ENCODE assay signal across 8 mouse cellular contexts in the genomic region with DNA sequence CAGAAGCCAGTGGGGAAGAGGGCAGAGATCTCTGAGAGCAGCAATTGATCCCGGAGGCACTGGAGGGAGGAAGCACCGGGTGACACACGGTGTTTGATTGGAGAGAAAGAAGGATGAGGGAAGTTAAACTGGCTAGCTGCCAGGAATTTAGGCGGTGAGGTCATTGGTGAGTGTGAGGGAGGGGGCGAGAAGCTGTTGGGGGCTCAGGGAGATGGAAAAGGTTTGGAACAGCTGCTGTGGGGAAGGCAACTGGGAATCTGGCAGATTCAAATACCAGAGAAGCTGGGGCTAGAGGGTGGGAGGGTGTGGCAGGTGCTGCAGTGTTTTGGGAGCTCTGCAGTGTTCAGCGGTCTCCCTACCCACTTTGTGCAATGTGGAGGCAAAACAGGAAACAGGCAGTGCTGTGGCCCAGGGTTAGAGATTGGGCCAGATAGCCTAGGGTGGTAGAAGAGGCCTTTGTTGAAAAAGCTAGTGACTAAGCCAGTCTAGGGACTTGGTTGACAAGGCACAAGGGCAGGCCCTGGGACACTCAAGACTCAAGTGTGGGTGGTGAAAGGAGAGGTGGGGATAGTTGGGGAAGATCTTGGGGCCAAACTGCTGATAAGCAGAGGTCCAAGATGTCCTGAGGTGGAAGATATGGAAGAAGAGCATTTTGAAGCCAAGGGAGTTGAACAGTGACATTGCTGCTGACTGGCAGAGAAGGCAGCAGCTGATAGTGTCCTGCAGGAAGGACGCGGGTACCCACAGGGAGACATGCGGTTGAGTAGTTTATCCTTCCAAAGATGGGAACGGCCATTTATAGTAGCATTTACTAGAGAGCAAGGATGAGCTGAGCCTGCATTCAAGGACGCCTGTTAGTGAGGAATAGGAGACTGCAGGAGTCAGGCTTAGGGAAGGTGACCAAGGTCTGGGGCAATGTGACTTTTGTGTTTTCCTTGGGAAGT. TPM values are rescaled to one million over a fixed set of nuclear protein-coding genes. Genes with fewer than 3 reads are reported as not detected.
DNase-seq lines count a peak whose midpoint lies in the region; ATAC-seq lines count a peak whose summit lies in the region.

No protein-coding gene starts in this region.

- H3K36me3 ChIP-seq in forebrain, embryonic 11.5 days (ENCODE audit: control insufficient read depth, insufficient read depth, low read length) = peaks cover 8% of the 10 kb centered on the region; the same call in 1 of the 2 replicates
- H3K36me3 ChIP-seq in forebrain, embryonic 10.5 days (replicated peaks) = peaks cover 81% of the 10 kb centered on the region

- peak; percentile 14 for ATAC-seq in frontal cortex, adult (ENCODE audit: low TSS enrichment)
- ATAC-seq in forebrain, embryonic 11.5 days (replicated peaks; ENCODE audit: low FRiP score) = no peak

- H3K9ac ChIP-seq in forebrain, embryonic 11.5 days (ENCODE audit: low read length) = no peak overlapping the region

- no peaks in the 10 kb centered on the region for H3K27me3 ChIP-seq in forebrain, embryonic 11.5 days (ENCODE audit: control insufficient read depth, insufficient read depth, low read length)
- no peaks in the 10 kb centered on the region for H3K27me3 ChIP-seq in forebrain, embryonic 10.5 days (ENCODE audit: poor library complexity, severe bottlenecking)

- intact Hi-C loops in heart, postnatal 10 days (cut with DNase I) = no loop called here

- DNase-seq in frontal cortex, postnatal 36 days (ENCODE audit: low spot score in 2 of 2) = no peak
- peak; percentile 36 for DNase-seq in right cerebral cortex, postnatal 14 days
- no peak for DNase-seq in right cerebral cortex, postnatal 25 days
- DNase-seq in heart, postnatal 10 days = peak; percentile 74
- DNase-seq in lung, postnatal 4 days = peak; percentile 61 to 62
- no peak for DNase-seq in forebrain, embryonic 11.5 days (ENCODE audit: low spot score)
- DNase-seq in forebrain, embryonic 10.5 days (ENCODE audit: extremely low spot score, low spot score) = no peak

- H3K27ac ChIP-seq in forebrain, embryonic 11.5 days (ENCODE audit: low read depth, low read length) = no peak overlapping the region
- H3K27ac ChIP-seq in forebrain, embryonic 10.5 days = no peak overlapping the region

- peaks cover 2% of the 10 kb centered on the region; the same call in 1 of the 2 replicates for H3K4me1 ChIP-seq in forebrain, embryonic 11.5 days (replicated peaks; ENCODE audit: control insufficient read depth, insufficient read depth, low read length)
- peaks cover 33% of the 10 kb centered on the region for H3K4me1 ChIP-seq in forebrain, embryonic 10.5 days

- H3K4me2 ChIP-seq in forebrain, embryonic 11.5 days (ENCODE audit: low read depth, low read length, severe bottlenecking) = no peak overlapping the region

- no peak overlapping the region for H3K4me3 ChIP-seq in forebrain, embryonic 11.5 days (ENCODE audit: low read depth, low read length)
- H3K4me3 ChIP-seq in forebrain, embryonic 10.5 days = no peak overlapping the region

- H3K9me3 ChIP-seq in forebrain, embryonic 11.5 days (ENCODE audit: control insufficient read depth, low read length) = no peaks in the 10 kb centered on the region
- no peaks in the 10 kb centered on the region for H3K9me3 ChIP-seq in forebrain, embryonic 10.5 days

- 79% methylated on average over 11 of the region's 11 CpGs for WGBS in forebrain, embryonic 11.5 days
- WGBS in forebrain, embryonic 10.5 days = 87% methylated on average over 11 of the region's 11 CpGs

RNA-seq across cellular contexts. Expression of gene Zyx, which starts 4.9 kb away (rescaled TPM):
- total RNA-seq in heart, postnatal 10 days (2021) = 100 to 1,000 TPM; 104 to 121 TPM
- polyA plus RNA-seq in forebrain, embryonic 11.5 days (2014; fragmentation: Nextera tagmentation; extraction: Ambion mirVana) = 86.1 and 90.0 TPM in 2 replicates
- 79.3 and 80.8 TPM in 2 replicates for polyA plus RNA-seq in forebrain, embryonic 10.5 days (2016; fragmentation: Nextera tagmentation; extraction: Ambion mirVana)

RNA-seq across cellular contexts. Expression of gene Epha1, which starts 18.7 kb away (rescaled TPM):
- total RNA-seq in heart, postnatal 10 days (2021) = under 1 TPM; 0.60 to 0.72 TPM
- 0.24 and 0.27 TPM in 2 replicates for polyA plus RNA-seq in forebrain, embryonic 11.5 days (2014; fragmentation: Nextera tagmentation; extraction: Ambion mirVana)
- polyA plus RNA-seq in forebrain, embryonic 10.5 days (2016; fragmentation: Nextera tagmentation; extraction: Ambion mirVana) = 1.8 and 2.0 TPM in 2 replicates

RNA-seq across cellular contexts. Expression of gene Fam131b, which starts 29.9 kb away (rescaled TPM):
- 1 to 10 TPM; 1.2 to 1.6 TPM for total RNA-seq in heart, postnatal 10 days (2021)
- polyA plus RNA-seq in forebrain, embryonic 11.5 days (2014; fragmentation: Nextera tagmentation; extraction: Ambion mirVana) = 2.8 and 3.0 TPM in 2 replicates
- 1.5 and 1.6 TPM in 2 replicates for polyA plus RNA-seq in forebrain, embryonic 10.5 days (2016; fragmentation: Nextera tagmentation; extraction: Ambion mirVana)

RNA-seq across cellular contexts. Expression of gene Tas2r143, which starts 45.7 kb away (rescaled TPM):
- total RNA-seq in heart, postnatal 10 days (2021) = not detected
- polyA plus RNA-seq in forebrain, embryonic 11.5 days (2014; fragmentation: Nextera tagmentation; extraction: Ambion mirVana) = not detected in 2 replicates
- polyA plus RNA-seq in forebrain, embryonic 10.5 days (2016; fragmentation: Nextera tagmentation; extraction: Ambion mirVana) = not detected in 2 replicates

RNA-seq across cellular contexts. Expression of gene Tas2r135, which starts 50.9 kb away (rescaled TPM):
- total RNA-seq in heart, postnatal 10 days (2021) = under 1 TPM; 0.25 to 0.31 TPM
- polyA plus RNA-seq in forebrain, embryonic 11.5 days (2014; fragmentation: Nextera tagmentation; extraction: Ambion mirVana) = not detected in 2 replicates
- not detected in 2 replicates for polyA plus RNA-seq in forebrain, embryonic 10.5 days (2016; fragmentation: Nextera tagmentation; extraction: Ambion mirVana)

Comparison
In these comparisons a context has a peak if more than half of its experiments do, and no peak if none do; other contexts are left out.
1. DNase-seq: peak in right cerebral cortex, postnatal 14 days (single experiment), heart, postnatal 10 days (2 of 2) and lung, postnatal 4 days (2 of 2); none in frontal cortex, postnatal 36 days (0 of 2), right cerebral cortex, postnatal 25 days (single experiment), forebrain, embryonic 11.5 days (single experiment) and forebrain, embryonic 10.5 days (single experiment).